In the genomic region with DNA sequence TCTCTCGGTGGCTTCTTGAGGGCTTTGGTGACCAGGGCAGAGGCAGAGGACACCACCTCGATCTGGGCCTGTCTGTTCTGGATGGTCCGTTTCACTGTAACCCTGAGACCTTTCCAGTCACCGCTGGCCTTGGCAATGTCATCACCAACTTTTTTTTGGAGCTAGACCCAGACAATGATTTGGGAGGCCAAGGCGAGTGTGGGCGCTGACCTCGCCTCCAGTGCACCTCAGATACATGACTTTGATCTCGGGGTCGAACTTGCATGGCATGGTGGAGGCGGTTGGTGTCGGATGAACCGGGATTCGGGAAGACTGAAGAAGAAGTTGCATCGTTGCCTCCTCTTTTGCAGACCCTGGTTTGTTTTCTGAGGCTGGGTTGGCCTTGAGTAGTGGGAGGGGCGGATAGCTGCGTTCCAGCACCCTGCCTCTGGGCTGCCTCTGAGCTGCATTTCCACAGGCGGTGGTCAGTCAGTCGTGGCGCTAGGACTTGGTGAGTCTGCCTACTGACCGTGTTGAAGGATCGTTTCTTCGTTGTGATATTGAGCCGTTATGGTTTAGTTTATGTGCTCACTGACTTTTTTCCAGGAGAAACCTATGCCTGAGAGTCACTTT, we compare ENCODE assay signal across 11 mouse cellular contexts. TPM values are rescaled to one million over a fixed set of nuclear protein-coding genes. Genes with fewer than 3 reads are reported as not detected.
DNase-seq lines count a peak whose midpoint lies in the region; ATAC-seq and TF ChIP-seq lines count a peak whose summit lies in the region.
"Had no signal": no experiment of that assay in that cellular context is flagged by ENCODE, and none has a peak within 500 bp of the region (broad histone marks: within the 10 kb centered on the region; RNA-seq: fewer than 3 reads in every experiment).

No protein-coding gene starts in this region.

- peaks cover 7% of the 10 kb centered on the region for H3K36me3 ChIP-seq in heart, embryonic 10.5 days
- peaks cover 10% of the 10 kb centered on the region; the same call in 1 of the 2 replicates for H3K36me3 ChIP-seq in stomach, embryonic 15.5 days

- H3K4me1 ChIP-seq in heart, embryonic 10.5 days, result peaks cover 67% of the 10 kb centered on the region
- peaks cover 7% of the 10 kb centered on the region; the same call in 1 of the 2 replicates for H3K4me1 ChIP-seq in embryonic fibroblast, embryonic 13.5 days (ENCODE audit: control insufficient read depth, insufficient read depth, low read length)
- peaks cover 38% of the 10 kb centered on the region for H3K4me1 ChIP-seq in stomach, embryonic 15.5 days

- H3K27ac ChIP-seq in heart, embryonic 10.5 days, result peak overlapping the region; percentile 63; the same call in 1 of the 2 replicates
- H3K27ac ChIP-seq in embryonic fibroblast, embryonic 13.5 days (ENCODE audit: insufficient read depth, low read length), result peak overlapping the region; percentile 7; the same call in 1 of the 2 replicates
- peak overlapping the region; percentile 81 for H3K27ac ChIP-seq in stomach, embryonic 15.5 days

- H3K4me3 ChIP-seq in heart, embryonic 10.5 days, result no peak overlapping the region
- H3K4me3 ChIP-seq in embryonic fibroblast, embryonic 13.5 days (ENCODE audit: insufficient read depth, low read length), result no peak overlapping the region
- no peak overlapping the region for H3K4me3 ChIP-seq in stomach, embryonic 15.5 days (replicated peaks)
- H3K4me3 ChIP-seq: liver, embryonic 13.5 days had no signal

- intact Hi-C loops in heart, postnatal 36 days (cut with DNase I), result loop anchor here (2.0 kb wide), 2 partner anchors 14 to 54 kb away; no protein-coding TSS in a partner anchor
- intact Hi-C loops in gastrocnemius, postnatal 14 days (cut with DNase I; ENCODE audit: low total_unique reads), result no loop called here

- no peak for DNase-seq in heart, embryonic 10.5 days (ENCODE audit: low spot score)
- DNase-seq in heart, postnatal 36 days, result no peak
- peak; percentile 45 for DNase-seq in lung, postnatal 10 days
- DNase-seq in lung, postnatal 14 days, result no peak
- DNase-seq in left cerebral cortex, adult 9 months (ENCODE audit: low spot score in 2 of 2), result no peak
- no peak for DNase-seq in gastrocnemius, postnatal 14 days
- DNase-seq: liver, embryonic 13.5 days had no signal

- no peaks in the 10 kb centered on the region for H3K9me3 ChIP-seq in heart, embryonic 10.5 days
- H3K9me3 ChIP-seq in stomach, embryonic 15.5 days, result no peaks in the 10 kb centered on the region
- H3K9me3 ChIP-seq: liver, embryonic 13.5 days had no signal

- WGBS in heart, embryonic 10.5 days, result 66% methylated on average over 23 of the region's 23 CpGs
- WGBS in stomach, embryonic 15.5 days, result 63% methylated on average over 23 of the region's 23 CpGs

- TF ChIP-seq CTCF in embryonic fibroblast, embryonic 13.5 days (IDR thresholded peaks at IDR 0.05; ENCODE audit: borderline replicate concordance, insufficient read depth, low read length), result no peak

- no peak overlapping the region for H3K9ac ChIP-seq in stomach, embryonic 15.5 days
- H3K9ac ChIP-seq: liver, embryonic 13.5 days had no signal

- ATAC-seq in stomach, embryonic 15.5 days (ENCODE audit: insufficient read depth, low FRiP score, low read depth), result no peak
- ATAC-seq: inflammation-experienced regulatory T-cells, adult 6 months had no signal

- no peaks in the 10 kb centered on the region for H3K27me3 ChIP-seq in heart, embryonic 10.5 days (ENCODE audit: insufficient read depth, poor library complexity, severe bottlenecking)
- no peaks in the 10 kb centered on the region for H3K27me3 ChIP-seq in stomach, embryonic 15.5 days (replicated peaks)
- H3K27me3 ChIP-seq: CH12.LX; liver, embryonic 13.5 days had no signal

- TF ChIP-seq POLR2A in embryonic fibroblast, embryonic 13.5 days (IDR thresholded peaks at IDR 0.05; ENCODE audit: low read depth, low read length), result no peak

- H3K4me2 ChIP-seq in stomach, embryonic 15.5 days, result peak overlapping the region; percentile 17; the same call in 1 of the 2 replicates
- H3K4me2 ChIP-seq: liver, embryonic 13.5 days had no signal

RNA-seq across cellular contexts. Expression of a gene that starts 19.9 kb away (rescaled TPM):
- 46.2 and 56.0 TPM in 2 replicates for polyA plus RNA-seq in heart, embryonic 10.5 days (2016; fragmentation: Nextera tagmentation; extraction: Ambion mirVana)
- total RNA-seq in heart, postnatal 36 days (2021), result 10 to 100 TPM; 67.9 to 75.2 TPM
- polyA plus RNA-seq in embryonic fibroblast, embryonic 13.5 days (2011; ENCODE audit: insufficient read length, low read depth, missing spikeins), result 65.7 and 70.4 TPM in 2 replicates
- polyA plus RNA-seq in stomach, embryonic 15.5 days (2015; fragmentation: Nextera tagmentation; extraction: Ambion mirVana), result 48.0 and 49.5 TPM in 2 replicates
- 10 to 100 TPM; 58.1 to 58.7 TPM for total RNA-seq in gastrocnemius, postnatal 14 days (2021)

Comparison
In these comparisons a context has a peak if more than half of its experiments do, and no peak if none do; other contexts are left out.
1. H3K27ac ChIP-seq: peak in every context shown above with its lines; median percentile 81 in stomach, embryonic 15.5 days; 63 in heart, embryonic 10.5 days; 7 in embryonic fibroblast, embryonic 13.5 days.